Mouse (Mus musculus) olfactory bulb, adult 2 months (tissue): ENCODE data around the gene Mrpl10.

Experiments
- CTCF ChIP-seq: fragments of 200-500 bp; IDR thresholded peaks from 2 replicates; pipeline ENCODE4 v1.5.1; 2012; ENCODE audit warnings: low read depth, mild to moderate bottlenecking, low read length, moderate library complexity; ENCODE audit not compliant: insufficient read depth
- POLR2A ChIP-seq: fragments of 200-500 bp; IDR thresholded peaks from 2 replicates; pipeline ENCODE4 v1.6.1; 2012; ENCODE audit warnings: mild to moderate bottlenecking, low read depth, low read length, moderate library complexity; ENCODE audit not compliant: insufficient read depth

- TF ChIP-seq POLR2A (no peak), CTCF (no peak)
Observed at GRCm38 (mm10) chr11:97086365-97086764, 45.0 kb downstream of the Mrpl10 start.
